Mouse (Mus musculus) stomach, postnatal 0 days (tissue): ENCODE results near the gene Coro2b.

ENCODE experiments used
- CTCF ChIP-seq: IDR thresholded peaks from 2 replicates; pipeline ENCODE4 v1.5.1; 2016; ENCODE audit warnings: antibody characterized with exemption, low read depth, mild to moderate bottlenecking, moderate library complexity
- EP300 ChIP-seq: optimal IDR thresholded peaks from 2 replicates; pipeline ENCODE3; 2016; ENCODE audit warnings: antibody characterized with exemption

GRCm38 (mm10) chr9:62435613-62436318 is 101.1 kb downstream of the Coro2b start:
- no peak for TF ChIP-seq CTCF
- no peak for TF ChIP-seq EP300
